Mouse (Mus musculus) fat pad, adult 2 months (tissue): Measurements from ENCODE around the gene Vcp.

ENCODE experiments used
- DNase-seq: peaks from one replicate; pipeline ENCODE4 v3.0.0-alpha.2; 2011; ENCODE audit warnings: low read depth, low spot score; ENCODE audit errors: extremely low read depth

Vcp gene

DNA sequence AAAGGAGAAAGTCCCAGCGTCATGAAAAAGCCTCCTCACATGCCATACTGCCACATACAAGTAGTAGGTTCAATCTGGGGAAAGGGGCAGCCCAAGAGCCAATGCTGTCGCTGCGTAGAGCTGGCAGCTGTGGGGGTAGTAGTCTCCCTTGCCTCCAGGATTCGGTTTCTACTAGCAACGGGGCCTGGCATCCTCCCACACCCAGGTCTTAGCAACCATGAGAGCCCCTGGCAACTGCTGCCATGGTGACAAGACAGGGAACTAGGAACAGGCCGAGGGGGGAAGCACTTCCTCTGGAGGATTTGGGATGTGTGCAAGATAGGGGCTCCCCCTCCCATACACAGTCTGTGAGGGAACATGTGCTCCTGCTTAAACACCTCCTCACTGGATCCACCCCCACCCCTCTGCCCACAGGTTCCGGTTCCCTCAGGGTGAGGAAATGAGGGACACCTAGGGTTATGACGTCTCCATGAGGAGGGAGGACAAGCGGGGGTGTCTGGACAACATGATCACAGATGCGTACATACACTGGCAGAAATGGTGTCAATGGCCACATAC, 53.5 kb downstream of the Vcp start:
- no peak for DNase-seq

DNA sequence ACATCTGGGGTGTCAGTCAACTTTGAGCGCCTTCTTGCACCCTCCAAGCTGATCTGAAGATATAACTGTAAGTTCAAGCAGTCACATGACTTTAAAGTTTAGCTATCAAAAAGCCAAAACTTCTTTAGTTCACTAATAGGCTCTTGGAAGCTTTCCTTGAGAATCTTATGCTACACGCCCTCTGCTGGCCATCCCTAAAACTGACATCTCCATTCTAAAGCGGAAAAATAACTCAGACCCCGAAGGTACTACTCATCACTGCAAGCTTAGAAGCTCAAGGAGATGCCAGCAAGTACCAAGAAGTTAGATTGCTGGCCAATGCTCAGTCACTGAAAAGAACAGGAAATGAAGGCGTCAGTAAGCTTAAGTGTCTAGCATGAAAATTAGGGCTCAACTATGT, 54.4 kb downstream of the Vcp start:
- no peak for DNase-seq

GRCm38 (mm10) chr4:42945445-42945844, 54.9 kb downstream of the Vcp start:
- no peak for DNase-seq

DNA sequence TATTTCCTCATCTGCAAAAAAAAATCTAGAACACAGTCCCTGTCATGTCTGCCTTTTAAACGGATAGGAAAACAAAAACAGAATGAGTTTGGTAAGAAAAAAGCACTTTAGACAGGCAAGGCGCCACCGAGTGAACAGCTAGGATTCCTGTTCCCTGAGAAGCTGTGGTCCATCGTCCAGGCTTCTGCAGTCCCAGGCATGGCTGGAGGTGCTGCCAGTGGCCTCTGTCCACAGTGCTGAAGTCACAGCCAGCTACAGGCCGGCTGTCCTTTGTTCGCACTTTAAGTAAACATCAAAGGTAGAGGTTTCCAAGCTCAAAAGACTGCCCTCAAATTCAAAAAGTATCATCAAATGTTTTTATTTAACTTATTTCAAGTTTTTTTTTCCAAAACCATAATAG, 55.3 kb downstream of the Vcp start:
- DNase-seq, result no peak

- DNase-seq, result no peak
Observed at GRCm38 (mm10) chr4:42944185-42944584, 56.1 kb downstream of the Vcp start.

DNA sequence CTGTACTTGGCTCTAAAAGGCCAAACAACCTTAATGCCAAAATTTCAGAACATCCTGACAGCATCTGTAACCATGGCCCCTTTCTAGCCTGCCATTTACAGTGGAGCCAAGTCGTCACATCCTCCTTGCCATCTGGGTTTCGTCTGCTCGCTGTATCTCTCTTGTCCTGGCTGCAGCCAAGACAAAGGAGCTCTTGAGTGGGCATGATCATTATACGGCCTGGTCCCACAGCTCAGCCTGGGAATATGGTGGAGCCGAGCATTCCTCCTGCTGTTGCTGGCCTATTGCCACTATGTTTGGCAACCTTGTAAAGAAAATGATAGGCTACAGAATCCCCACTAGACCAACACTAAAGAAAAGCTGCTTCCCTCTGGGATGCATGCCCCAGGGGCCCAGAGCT, 57.0 kb downstream of the Vcp start:
- no peak for DNase-seq

GRCm38 (mm10) chr4:42941396-42941795, 58.9 kb downstream of the Vcp start:
- DNase-seq, result no peak

GRCm38 (mm10) chr4:42933630-42934029, 66.7 kb downstream of the Vcp start:
- DNase-seq, result peak; percentile 28

- no peak for DNase-seq
Observed at GRCm38 (mm10) chr4:42932229-42932969, 67.9 kb downstream of the Vcp start.
